Mouse (Mus musculus): ENCODE measurements at regions not wholly inside any gene's neighbourhood (a gene's known extent, or its start where the extent isn't known, plus 50 kb on each side); places are given as distances from the start of the nearest gene placed in this dataset.

DNA sequence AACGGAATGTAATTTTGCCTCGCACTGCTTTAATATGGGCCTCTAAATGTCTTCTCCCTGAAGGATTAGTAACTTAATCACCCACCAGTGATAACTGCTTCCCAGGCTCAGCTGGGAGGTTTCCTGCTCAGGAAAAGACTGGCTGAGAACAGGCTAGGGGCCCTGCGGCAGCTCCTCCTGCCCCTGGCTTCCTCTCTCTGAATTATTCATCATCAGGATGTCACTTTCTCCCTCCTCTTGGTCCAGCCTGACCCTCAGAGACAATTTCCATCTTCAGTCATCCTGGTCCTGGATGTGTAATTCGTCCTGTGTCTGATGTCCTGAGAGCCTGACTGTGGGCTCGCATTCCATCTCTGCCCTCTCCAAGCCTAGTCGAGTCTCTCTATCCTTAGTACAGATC, 261.2 kb downstream of the Dhx35 start:
- Histone ChIP-seq H3K27ac (ENCODE audit: low read length) (no peak overlapping the region), H3K27me3 (ENCODE audit: control insufficient read depth, insufficient read depth, low read length) (no peaks in the 10 kb centered on the region), H3K9ac (ENCODE audit: low read length) (no peak overlapping the region), H3K9me3 (replicated peaks; ENCODE audit: control insufficient read depth, low read length) (no peaks in the 10 kb centered on the region), H3K4me3 (replicated peaks; ENCODE audit: low read length) (no peak overlapping the region), H3K4me1 (ENCODE audit: control insufficient read depth, insufficient read depth, low read length) (peaks cover 4% of the 10 kb centered on the region; the same call in 1 of the 2 replicates), H3K36me3 (ENCODE audit: control insufficient read depth, insufficient read depth, low read length) (no peaks in the 10 kb centered on the region), H3K4me2 (ENCODE audit: low read depth, low read length) (no peak overlapping the region)
- no peak for ATAC-seq (ENCODE audit: insufficient read depth, low FRiP score)
- 52% methylated on average over 6 of the region's 6 CpGs for WGBS

DNA sequence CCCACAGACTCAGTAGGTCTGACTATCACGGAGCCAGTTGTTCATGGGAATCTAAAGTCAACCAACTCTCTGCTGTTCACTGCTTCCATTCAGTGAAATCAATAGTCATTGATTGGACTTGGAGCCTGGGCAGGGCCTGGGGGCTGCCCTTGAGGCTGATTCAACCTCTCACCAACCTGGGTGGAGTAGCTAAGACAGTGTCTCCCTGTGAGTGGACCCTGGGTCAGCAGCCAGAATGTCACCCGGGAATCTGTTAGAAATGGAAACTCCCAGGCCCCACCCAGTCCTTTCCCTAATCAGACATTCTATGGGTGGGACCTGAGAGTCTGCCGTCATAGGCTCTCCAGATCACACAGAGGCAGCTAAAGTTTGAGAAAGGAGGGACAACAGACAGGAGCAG, 262.4 kb downstream of the Dhx35 start:
- Histone ChIP-seq H3K9me3 (replicated peaks; ENCODE audit: control insufficient read depth, low read length) (no peaks in the 10 kb centered on the region), H3K9ac (ENCODE audit: low read length) (no peak overlapping the region), H3K27ac (ENCODE audit: low read length) (no peak overlapping the region), H3K4me1 (ENCODE audit: control insufficient read depth, insufficient read depth, low read length) (peaks cover 4% of the 10 kb centered on the region; the same call in 1 of the 2 replicates), H3K27me3 (ENCODE audit: control insufficient read depth, insufficient read depth, low read length) (no peaks in the 10 kb centered on the region), H3K4me3 (replicated peaks; ENCODE audit: low read length) (no peak overlapping the region), H3K4me2 (ENCODE audit: low read depth, low read length) (no peak overlapping the region), H3K36me3 (ENCODE audit: control insufficient read depth, insufficient read depth, low read length) (no peaks in the 10 kb centered on the region)
- no peak for ATAC-seq (ENCODE audit: insufficient read depth, low FRiP score)
- 50% methylated on average over 3 of the region's 3 CpGs for WGBS

GRCm38 (mm10) chr2:159057506-159057905, 262.9 kb downstream of the Dhx35 start:
- Histone ChIP-seq H3K4me3 (replicated peaks; ENCODE audit: low read length) (no peak overlapping the region), H3K27ac (ENCODE audit: low read length) (no peak overlapping the region), H3K4me1 (ENCODE audit: control insufficient read depth, insufficient read depth, low read length) (peaks cover 4% of the 10 kb centered on the region; the same call in 1 of the 2 replicates), H3K27me3 (ENCODE audit: control insufficient read depth, insufficient read depth, low read length) (no peaks in the 10 kb centered on the region), H3K9ac (ENCODE audit: low read length) (no peak overlapping the region), H3K36me3 (ENCODE audit: control insufficient read depth, insufficient read depth, low read length) (no peaks in the 10 kb centered on the region), H3K4me2 (ENCODE audit: low read depth, low read length) (no peak overlapping the region), H3K9me3 (replicated peaks; ENCODE audit: control insufficient read depth, low read length) (no peaks in the 10 kb centered on the region)
- WGBS: 54% methylated on average over 5 of the region's 5 CpGs
- ATAC-seq (ENCODE audit: insufficient read depth, low FRiP score): no peak

DNA sequence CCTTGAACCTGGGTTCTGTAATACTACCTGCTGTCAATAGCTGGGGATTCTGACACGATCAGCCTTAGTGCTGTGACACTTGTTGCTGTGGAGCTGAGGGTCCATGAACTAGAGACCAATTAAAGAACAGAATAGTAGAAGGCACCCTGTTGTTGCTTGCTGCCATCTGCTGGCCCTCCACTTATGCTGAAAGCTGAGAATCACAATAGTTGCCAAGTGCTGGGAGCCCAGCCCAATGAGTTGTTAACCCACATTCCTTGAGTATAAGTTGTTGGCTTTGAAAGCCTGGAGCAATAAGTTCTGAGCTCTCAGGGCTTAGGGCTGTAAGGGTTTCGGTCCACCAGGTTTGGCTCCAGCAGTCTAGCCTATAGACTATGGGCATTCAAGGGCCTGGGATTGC, 267.7 kb downstream of the Dhx35 start:
- 88% methylated on average over 2 of the region's 2 CpGs for WGBS
- Histone ChIP-seq H3K36me3 (ENCODE audit: control insufficient read depth, insufficient read depth, low read length) (no peaks in the 10 kb centered on the region), H3K27ac (ENCODE audit: low read length) (no peak overlapping the region), H3K27me3 (ENCODE audit: control insufficient read depth, insufficient read depth, low read length) (no peaks in the 10 kb centered on the region), H3K9ac (ENCODE audit: low read length) (no peak overlapping the region), H3K4me2 (ENCODE audit: low read depth, low read length) (no peak overlapping the region), H3K4me1 (ENCODE audit: control insufficient read depth, insufficient read depth, low read length) (0 out of 2 replicates have a peak, but pooled peaks cover 4% of the 10 kb centered on the region), H3K9me3 (replicated peaks; ENCODE audit: control insufficient read depth, low read length) (no peaks in the 10 kb centered on the region), H3K4me3 (replicated peaks; ENCODE audit: low read length) (no peak overlapping the region)
- no peak for ATAC-seq (ENCODE audit: insufficient read depth, low FRiP score)

DNA sequence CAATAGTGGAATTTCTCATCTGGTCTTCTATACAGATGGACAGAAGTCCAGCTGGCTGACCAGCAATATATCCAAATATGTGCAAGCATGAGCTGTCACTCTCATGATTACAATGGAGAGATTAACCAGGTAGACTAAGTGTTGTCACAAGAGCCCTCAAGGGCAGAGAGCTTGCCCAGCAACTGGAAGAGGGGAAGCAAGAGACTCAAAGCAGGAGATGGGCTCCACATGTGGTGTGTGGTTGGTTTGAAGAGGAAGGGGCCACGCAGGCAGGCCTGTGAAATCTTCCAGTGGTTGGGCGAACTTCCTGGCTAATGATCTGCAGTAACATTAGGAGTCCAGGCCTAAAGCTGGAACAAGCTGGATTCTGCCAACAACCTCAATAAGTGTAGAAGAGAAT, 268.1 kb downstream of the Dhx35 start:
- no peaks in the 10 kb centered on the region for H3K9me3 ChIP-seq (replicated peaks; ENCODE audit: control insufficient read depth, low read length)
- WGBS: 77% methylated on average over 2 of the region's 2 CpGs
- no peak overlapping the region for H3K4me2 ChIP-seq (ENCODE audit: low read depth, low read length)
- H3K9ac ChIP-seq (ENCODE audit: low read length): no peak overlapping the region
- no peaks in the 10 kb centered on the region for H3K27me3 ChIP-seq (ENCODE audit: control insufficient read depth, insufficient read depth, low read length)
- H3K4me1 ChIP-seq (ENCODE audit: control insufficient read depth, insufficient read depth, low read length): 0 out of 2 replicates have a peak, but pooled peaks cover under 1% of the 10 kb centered on the region
- no peak overlapping the region for H3K27ac ChIP-seq (ENCODE audit: low read length)
- H3K4me3 ChIP-seq (replicated peaks; ENCODE audit: low read length): no peak overlapping the region
- ATAC-seq (ENCODE audit: insufficient read depth, low FRiP score): no peak
- H3K36me3 ChIP-seq (ENCODE audit: control insufficient read depth, insufficient read depth, low read length): no peaks in the 10 kb centered on the region

DNA sequence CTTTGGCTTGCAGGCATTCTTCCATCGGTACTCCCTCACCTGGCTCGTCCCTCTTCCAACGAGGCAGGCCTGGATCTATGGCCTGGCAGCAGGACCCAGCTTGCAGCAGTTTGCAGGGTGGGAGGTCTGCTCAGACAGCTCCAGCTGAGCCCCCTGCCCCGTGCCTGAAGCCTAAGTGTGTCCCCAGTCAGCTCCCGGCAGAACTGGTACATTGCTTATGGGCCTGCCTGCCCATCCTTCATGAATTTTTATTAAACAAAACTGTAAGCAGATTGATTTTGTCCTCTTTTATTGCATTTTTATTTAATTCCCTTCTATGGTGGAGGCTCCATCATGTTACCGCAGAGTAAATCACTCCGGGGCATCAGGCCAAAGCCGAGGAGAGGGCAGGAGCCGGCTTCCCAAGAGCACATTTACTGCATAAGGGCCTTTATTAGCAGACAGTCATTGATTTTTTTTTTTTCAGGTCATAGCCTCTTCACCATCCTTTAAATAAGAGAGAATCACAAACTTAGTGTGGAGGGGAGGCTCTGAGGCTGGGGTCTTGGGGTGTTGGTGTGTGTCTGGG, 269.9 kb downstream of the Dhx35 start:
- no peak overlapping the region for H3K4me2 ChIP-seq (ENCODE audit: low read depth, low read length)
- no peaks in the 10 kb centered on the region for H3K4me1 ChIP-seq (ENCODE audit: control insufficient read depth, insufficient read depth, low read length)
- no peaks in the 10 kb centered on the region for H3K27me3 ChIP-seq (ENCODE audit: control insufficient read depth, insufficient read depth, low read length)
- no peaks in the 10 kb centered on the region for H3K9me3 ChIP-seq (replicated peaks; ENCODE audit: control insufficient read depth, low read length)
- no peaks in the 10 kb centered on the region for H3K36me3 ChIP-seq (ENCODE audit: control insufficient read depth, insufficient read depth, low read length)
- H3K9ac ChIP-seq (ENCODE audit: low read length): no peak overlapping the region
- no peak overlapping the region for H3K4me3 ChIP-seq (replicated peaks; ENCODE audit: low read length)
- no peak for ATAC-seq (ENCODE audit: insufficient read depth, low FRiP score)
- no peak overlapping the region for H3K27ac ChIP-seq (ENCODE audit: low read length)
- 64% methylated on average over 9 of the region's 9 CpGs for WGBS

DNA sequence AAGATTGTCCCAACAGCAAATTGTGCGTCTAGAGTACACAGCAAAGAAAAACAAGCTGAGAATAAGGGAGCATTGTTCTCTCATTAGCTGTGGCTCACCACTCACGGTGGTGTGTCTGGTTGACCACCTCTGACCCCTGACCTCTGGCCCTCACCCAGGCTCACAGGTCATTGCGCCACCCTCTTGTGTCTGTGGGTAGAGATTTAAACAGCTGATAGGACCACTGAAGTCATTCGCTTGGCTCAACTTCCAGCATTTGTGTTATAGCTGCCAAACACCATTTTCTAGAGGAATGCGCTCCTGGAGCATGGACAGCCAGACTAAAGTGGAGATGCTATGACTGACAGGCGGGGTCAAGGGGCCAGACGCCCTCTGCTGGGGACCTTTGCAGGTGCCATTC, 272.9 kb downstream of the Dhx35 start:
- WGBS: 65% methylated on average over 7 of the region's 7 CpGs
- Histone ChIP-seq H3K27me3 (ENCODE audit: control insufficient read depth, insufficient read depth, low read length) (no peaks in the 10 kb centered on the region), H3K4me1 (ENCODE audit: control insufficient read depth, insufficient read depth, low read length) (no peaks in the 10 kb centered on the region), H3K4me2 (ENCODE audit: low read depth, low read length) (no peak overlapping the region), H3K9ac (ENCODE audit: low read length) (no peak overlapping the region), H3K36me3 (ENCODE audit: control insufficient read depth, insufficient read depth, low read length) (no peaks in the 10 kb centered on the region), H3K4me3 (replicated peaks; ENCODE audit: low read length) (no peak overlapping the region), H3K9me3 (replicated peaks; ENCODE audit: control insufficient read depth, low read length) (no peaks in the 10 kb centered on the region), H3K27ac (ENCODE audit: low read length) (no peak overlapping the region)
- ATAC-seq (ENCODE audit: insufficient read depth, low FRiP score): no peak

GRCm38 (mm10) chr2:159068303-159069020, 273.9 kb downstream of the Dhx35 start:
- H3K4me3 ChIP-seq (replicated peaks; ENCODE audit: low read length): no peak overlapping the region
- no peak for ATAC-seq (ENCODE audit: insufficient read depth, low FRiP score)
- H3K9ac ChIP-seq (ENCODE audit: low read length): no peak overlapping the region
- no peaks in the 10 kb centered on the region for H3K9me3 ChIP-seq (replicated peaks; ENCODE audit: control insufficient read depth, low read length)
- no peak overlapping the region for H3K27ac ChIP-seq (ENCODE audit: low read length)
- 53% methylated on average over 7 of the region's 7 CpGs for WGBS
- H3K4me1 ChIP-seq (ENCODE audit: control insufficient read depth, insufficient read depth, low read length): no peaks in the 10 kb centered on the region
- H3K36me3 ChIP-seq (ENCODE audit: control insufficient read depth, insufficient read depth, low read length): no peaks in the 10 kb centered on the region
- H3K4me2 ChIP-seq (ENCODE audit: low read depth, low read length): no peak overlapping the region
- H3K27me3 ChIP-seq (ENCODE audit: control insufficient read depth, insufficient read depth, low read length): no peaks in the 10 kb centered on the region

DNA sequence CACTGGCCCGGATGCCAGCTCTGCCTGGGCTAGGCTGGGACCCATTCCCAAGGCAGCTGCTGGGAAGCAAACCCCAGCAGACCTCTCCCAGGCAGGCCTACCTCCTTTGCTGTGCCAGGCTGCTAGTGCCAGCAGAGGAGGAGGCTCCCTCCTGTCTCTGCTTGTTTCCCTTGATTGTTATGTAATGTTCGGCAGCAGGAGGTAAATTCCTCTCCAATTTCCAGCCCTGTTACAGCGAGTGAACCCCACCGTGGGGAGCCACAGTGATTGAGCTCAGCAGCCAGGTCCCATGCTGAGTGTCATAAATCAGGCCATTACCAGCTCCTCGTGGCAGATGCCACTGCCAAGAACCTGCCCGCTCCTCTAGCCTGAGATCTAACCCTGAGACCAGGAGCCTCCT, 274.6 kb downstream of the Dhx35 start:
- H3K4me2 ChIP-seq (ENCODE audit: low read depth, low read length): no peak overlapping the region
- H3K9ac ChIP-seq (ENCODE audit: low read length): no peak overlapping the region
- ATAC-seq (ENCODE audit: insufficient read depth, low FRiP score): no peak
- H3K4me1 ChIP-seq (ENCODE audit: control insufficient read depth, insufficient read depth, low read length): no peaks in the 10 kb centered on the region
- no peaks in the 10 kb centered on the region for H3K9me3 ChIP-seq (replicated peaks; ENCODE audit: control insufficient read depth, low read length)
- no peaks in the 10 kb centered on the region for H3K36me3 ChIP-seq (ENCODE audit: control insufficient read depth, insufficient read depth, low read length)
- no peak overlapping the region for H3K4me3 ChIP-seq (replicated peaks; ENCODE audit: low read length)
- no peaks in the 10 kb centered on the region for H3K27me3 ChIP-seq (ENCODE audit: control insufficient read depth, insufficient read depth, low read length)
- H3K27ac ChIP-seq (ENCODE audit: low read length): no peak overlapping the region
- 24% methylated on average over 6 of the region's 6 CpGs for WGBS
